Mouse (Mus musculus) frontal cortex, postnatal 25 days (tissue): Measurements from ENCODE around the gene Ptpra.
A peak's percentile ranks its signal among the peaks of the same experiment; 100 is the strongest.

Source experiments
- DNase-seq, 2 experiments: peaks; one replicate each; pipeline ENCODE4 v3.0.0; 2022; ENCODE audit warnings: low spot score in 2 of 2

Ptpra gene

DNA sequence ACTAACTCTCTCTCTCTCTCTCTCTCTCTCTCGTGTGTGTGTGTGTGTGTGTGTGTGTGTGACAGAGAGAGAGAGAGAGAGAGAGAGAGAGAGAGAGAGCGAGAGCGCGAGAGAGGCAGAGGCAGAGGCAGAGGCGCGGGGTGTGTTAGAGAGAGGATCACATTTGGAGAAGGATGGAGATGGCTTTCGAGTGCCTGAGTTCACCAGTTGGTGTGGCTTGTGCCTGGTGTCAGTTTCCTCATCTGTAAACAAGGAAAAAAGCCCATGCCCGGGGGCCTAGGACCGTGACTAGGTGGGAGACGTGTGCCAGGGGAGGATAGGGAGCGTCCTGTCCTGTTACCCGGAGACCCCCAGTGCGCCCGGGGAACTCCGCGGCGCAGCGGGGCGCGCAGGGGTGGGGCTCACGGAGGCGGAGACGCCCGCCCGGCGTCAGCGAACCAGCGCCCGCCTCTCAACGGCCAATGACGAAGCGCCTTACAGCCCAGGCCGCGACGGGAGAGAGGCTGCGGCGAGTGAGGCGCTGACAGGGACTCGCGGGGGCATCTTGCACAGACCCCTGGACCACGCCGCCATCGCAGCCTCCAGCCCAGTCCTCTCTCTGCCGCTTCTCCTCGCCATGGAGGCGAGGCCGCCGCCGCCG is at the start of gene Ptpra:
Gene Ptpra (plus strand): TSS at position 485 of the 640 bp plus-strand sequence.
- DNase-seq, result peak; percentile 81 to 82

DNA sequence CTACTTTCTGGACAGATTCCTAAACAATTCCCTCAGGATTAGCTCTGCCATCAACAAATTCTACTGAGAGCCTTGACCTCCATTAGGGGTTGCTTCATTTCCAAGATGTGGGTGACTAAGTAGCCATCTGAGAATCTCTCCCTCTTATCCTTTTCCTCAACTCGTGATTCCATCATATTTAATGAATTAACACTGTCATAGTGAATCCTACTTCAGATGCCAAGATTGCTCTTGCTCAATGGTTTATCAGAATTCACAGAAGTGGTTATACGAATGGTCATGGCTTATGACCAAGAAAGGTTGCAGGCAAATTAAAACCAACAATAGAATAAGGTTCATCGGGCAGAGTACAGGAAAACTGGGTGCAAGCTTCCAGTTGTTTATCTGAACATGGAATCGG is 48.2 kb upstream of the Ptpra start:
- DNase-seq, result no peak

DNA sequence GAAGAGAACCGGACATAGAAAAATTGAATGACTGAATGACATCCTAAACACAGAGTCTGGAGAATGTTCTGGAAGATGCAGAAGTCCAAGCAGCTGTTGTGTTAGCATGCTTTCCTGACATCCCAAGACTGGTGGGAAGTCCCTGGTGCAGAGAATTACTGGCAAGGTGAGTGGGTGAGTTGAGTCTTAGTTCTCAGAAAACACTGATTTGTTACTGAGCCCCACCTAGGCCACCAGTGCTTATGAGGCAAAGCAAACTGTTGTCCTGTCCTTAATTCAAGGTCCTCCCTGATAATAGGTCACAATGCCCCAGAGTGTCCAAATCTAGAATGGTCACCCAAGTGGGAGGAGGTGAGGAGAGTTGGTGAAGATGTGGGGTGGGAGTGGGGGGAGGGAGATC is 45.1 kb upstream of the Ptpra start, which contains the start of the genes Gm28372 and 1700020A23Rik:
Gene Gm28372 (plus strand): TSS at position 301 of the 400 bp plus-strand sequence.
Gene 1700020A23Rik (plus strand): TSS at position 321 of the 400 bp plus-strand sequence.
- DNase-seq, result no peak

DNA sequence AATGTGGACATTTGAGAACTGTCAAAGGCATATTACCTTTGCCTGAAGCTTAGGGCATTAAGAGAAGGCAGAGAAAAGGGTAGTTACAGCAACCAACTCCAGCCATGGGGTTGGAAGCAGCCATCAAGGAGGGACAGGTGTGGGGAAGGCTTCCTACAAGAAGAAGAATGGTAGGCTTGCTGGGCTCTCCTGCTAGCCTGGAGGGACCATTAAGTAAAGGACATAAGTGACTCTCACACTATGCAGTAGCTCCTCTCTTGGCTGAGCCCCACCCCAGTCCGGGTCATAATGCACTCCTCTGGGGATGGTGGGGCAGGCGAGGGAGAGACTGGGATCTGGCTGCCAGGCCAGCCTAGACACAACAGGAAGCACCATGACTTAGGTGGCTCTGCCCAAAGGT is 43.9 kb upstream of the Ptpra start, which contains the start of gene Tmem239:
Gene Tmem239 (plus strand): TSS at position 301 of the 400 bp plus-strand sequence.
- DNase-seq, result no peak

DNA sequence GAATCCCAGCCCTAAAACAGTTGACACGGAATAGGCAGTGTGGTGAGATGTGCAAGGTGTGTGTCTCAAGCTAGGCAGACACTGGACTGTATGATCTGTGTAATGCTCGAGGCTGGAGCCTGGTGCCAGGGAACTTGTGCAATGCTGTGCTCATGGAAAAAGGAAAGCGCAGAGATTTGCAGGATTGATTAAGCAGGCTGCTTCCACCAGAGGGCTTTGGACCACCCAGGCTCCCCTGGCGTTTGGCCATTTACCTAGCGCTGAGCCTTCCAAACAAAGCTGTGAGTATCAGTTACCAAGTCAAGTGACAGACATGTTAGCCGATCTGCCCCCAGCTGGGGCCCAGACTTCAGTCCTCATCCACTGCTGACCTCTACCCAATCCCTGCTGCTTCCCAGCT is 41.9 kb upstream of the Ptpra start:
- no peak for DNase-seq

DNA sequence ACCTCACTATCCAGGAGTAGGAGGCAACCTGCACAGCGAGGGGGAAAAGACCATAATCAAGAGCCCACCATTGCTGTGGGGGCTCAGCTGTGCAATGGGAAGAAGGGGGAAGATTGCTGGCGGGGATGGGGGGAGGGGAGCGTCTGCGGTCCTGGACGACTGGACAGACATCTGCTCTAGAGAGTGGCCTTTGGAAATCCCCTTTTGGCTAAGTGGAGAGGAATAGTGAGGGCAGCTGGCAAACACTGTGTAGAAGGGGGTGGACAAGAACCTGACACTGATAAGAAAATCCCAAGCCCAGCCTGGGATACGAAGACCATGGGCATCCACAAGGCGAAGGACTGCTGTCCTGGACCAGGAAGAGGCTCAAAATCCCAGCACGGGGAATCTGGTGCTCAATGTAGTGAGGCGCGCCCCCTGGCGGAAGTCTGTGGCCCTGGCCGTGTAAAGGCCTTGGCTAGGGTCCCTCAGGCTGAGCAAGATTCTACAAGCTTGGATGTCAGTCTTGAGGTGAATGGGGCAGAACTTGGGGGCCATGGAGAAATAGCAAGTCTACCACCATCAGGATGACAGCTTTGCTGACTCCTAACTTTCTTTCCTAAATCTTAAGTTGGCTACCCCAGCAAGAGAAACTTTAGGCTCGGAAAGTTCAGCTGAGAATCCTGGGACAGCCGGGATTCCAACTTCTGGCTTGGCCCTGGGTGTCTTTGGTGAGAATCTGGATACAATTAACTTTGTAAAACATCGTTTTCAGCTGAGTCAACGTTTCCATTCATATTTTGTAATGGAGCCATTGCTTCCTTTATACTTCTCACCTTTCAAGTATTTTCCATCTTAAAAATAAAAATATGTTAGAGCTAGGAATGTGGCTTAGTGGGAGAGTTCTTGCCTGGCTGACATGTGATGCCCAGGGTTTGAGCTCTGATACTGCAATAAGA is 38.3 kb upstream of the Ptpra start:
- peak; percentile 75 to 80 for DNase-seq

DNA sequence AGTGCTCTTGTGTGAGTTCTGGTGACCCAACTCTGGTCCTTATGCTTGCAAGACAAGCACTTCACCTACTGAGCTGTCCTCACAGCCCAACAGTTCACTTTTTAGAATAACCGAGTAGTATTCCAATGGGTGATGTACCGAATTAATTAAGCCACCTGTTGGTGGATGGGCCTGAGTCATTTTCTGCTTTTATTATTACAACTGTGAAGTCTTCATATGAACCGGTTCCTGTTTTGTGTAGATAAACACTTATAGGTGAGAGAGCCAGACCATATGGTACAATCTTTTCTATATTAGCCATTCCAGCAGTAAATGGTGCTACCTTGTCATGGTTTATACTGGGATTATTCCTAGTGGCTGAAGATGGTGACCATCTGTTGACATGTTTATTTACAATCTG is 37.3 kb upstream of the Ptpra start:
- no peak for DNase-seq

DNA sequence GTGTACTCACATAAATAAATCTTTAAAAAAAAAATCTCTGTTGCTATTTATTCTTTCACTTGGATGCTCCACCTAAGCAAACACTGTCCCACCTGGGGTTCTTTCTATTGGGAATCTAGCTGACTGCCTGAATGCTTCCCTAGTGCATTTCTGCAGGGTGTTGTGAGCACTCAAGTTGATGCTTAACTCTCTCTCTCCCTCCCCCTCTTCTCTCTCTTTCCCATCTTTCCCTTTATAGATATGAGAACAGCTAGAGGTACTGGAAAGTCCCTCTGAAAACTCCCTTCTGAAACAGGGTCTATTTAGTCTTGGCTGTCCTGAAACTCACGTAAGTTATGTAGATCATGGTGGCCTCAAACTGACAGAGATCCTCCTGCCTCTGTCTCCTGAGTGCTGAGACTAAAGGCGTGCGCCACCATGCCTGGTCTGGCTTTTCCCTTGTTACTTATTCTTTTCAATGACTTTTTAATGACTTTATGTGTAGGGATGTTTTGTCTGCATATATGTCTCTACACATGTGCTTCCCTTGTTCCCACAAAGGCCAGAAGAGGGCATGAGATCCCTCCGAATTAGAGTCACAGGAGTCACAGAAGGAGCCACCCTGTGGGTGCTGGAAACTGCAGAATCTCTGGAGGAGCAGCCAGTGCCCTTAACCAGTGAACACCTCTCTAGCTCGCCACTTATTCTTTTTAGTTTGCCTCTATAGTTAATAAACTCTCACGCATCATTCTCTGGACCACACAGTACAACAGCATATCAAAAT is 35.8 kb upstream of the Ptpra start:
- DNase-seq, result no peak

DNA sequence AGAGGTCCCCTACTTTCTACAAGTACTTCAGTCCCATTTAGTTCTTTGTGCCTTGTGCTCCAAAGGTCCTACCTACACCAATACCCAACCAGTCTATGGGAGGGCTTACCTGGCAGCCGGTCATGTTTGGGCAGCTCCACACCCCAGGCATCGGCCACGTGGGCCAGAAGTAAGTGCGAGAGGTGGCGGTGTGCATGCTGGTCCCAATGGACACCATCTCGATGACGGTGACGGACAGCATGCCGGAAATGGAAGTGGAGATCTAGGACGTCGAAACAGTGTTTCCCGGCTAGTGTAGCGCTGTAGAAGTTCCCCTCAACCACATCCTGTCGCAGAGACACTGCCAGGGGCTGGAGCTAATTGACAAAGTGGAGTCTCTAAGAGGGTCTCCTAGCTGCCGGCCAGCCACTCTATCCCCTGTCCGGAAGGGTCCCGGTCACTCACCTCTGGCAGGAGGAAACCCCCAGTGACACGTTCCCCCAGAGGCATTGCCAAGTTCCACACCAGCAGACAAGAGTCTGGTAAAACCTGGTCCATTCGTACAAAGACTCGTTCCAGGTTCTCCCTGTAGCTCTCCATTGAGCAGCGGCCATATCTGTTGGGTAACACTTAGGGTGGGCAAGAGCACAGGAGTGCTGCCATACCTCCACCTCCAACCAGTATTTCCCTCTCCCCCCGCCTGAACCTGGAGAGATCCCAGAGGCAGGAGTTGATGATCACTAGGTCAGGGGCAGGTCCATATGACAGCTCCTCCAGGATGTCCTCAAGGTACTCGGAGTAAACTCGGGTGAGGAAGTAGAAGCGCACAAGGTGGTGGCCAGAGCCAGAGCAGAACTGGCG is 28.1 kb upstream of the Ptpra start:
- DNase-seq, result no peak

DNA sequence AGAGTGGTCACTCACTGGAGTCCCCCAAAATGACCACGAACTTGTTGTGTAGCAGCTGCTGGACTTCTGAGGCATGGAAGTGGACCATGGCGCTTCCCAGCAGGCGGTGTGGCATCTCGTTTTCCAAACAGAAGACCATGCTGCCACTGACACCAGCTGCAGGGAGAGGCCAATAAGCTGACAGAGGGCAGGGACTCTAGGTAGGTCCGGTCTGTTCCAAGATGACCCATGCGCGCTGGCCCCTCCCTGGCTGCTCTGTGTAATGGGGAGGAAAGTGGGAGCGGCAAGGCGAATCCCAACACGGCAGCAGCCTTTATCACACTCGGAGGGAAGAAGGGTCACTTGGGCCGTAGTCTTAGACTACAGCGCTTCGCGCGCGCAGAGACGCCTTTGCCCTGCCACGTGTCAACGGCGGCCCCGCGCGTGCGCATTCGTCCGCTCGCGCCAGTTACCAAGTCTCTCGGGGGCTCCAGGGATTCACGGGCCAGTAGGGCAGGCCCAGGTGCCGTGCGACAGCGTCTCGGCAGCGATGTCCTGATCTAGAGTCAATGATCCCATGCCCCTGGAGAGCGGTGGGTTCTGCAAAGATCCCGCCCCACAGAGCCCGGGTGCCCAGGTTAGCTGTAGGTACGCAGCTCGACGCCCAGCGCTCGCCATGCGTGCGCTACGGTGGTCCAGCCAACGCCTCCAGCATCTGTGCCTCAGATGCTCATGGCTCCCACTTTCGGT is 26.5 kb upstream of the Ptpra start:
- DNase-seq, result peak; percentile 71 to 73

DNA sequence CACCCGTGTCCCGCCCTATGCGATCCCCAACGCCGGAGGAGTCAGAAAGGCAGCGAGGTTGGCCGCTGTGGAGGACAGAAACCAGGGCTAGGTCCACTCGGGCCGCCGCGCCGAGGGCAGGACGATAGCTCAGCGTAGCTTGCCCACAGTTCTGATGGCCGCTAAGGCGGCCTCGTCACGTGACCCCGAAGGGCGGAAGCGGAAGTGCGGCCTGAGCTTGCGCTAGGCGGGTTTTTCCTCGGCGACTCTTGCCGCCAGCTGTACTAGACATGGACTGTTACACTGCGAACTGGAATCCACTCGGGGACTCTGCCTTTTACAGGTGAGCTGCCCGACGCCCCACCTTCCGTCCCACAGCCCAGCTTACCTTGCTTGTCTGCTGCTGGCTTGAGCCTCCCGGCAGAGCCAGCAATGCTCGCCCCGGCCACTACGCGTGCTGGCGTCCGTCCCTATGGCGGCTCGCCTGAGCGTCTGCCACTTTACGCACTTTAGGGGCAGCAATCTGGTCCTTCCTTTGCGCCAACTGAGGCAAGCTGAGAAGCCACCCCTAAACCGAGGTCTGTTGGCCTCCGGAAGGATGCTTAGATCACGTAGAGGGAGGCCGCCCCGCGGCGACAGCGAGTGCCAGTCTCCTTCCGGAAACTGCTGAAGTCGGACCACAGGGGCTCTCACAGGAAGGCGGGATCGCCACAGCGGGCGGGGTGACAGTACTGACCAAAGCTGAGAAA is 25.8 kb upstream of the Ptpra start, which contains the start of the genes Vps16 and Pced1a:
Gene Vps16 (plus strand): TSS at position 214 of the 728 bp plus-strand sequence.
Gene Pced1a (minus strand): TSS at position 576 of the 728 bp plus-strand sequence.
- DNase-seq, result peak; percentile 84 to 85

DNA sequence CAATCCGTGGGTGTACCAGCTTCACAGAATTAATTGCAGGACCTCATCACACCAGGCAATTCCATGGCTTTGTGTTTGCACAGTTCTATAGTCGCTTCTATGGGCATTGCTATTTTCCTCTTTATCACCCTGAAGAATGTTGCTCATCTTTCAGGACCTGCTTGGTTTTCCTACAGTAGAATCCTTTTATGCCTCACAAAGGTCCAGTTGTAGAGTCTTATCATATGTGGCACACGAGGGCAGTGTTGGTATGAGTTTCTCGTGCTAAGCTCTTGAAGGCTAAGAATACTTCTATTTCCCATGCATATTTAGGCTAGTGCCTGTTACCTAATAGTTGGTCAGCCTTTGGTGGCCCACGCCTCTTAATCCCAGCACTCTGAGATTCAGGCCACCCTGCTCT is 25.0 kb upstream of the Ptpra start:
- DNase-seq, result no peak

DNA sequence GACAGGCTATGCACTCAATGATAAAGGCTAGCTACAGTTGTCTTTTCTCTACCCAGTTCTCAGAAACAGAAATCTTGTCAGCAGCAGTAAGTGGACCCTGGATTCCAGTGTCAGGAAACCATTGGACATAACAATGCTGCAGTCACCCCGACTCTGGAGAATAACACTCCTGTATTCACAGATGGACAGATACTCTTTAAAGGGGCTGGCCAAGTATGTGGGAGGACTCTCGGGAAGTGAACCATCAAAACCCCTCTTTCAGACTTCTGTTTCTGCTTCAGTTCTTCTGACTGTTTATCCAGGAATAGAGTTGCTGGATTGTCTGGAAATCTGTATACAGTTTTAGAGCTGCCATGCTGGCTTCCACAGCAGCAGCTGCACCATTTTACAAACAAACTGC is 20.2 kb upstream of the Ptpra start:
- no peak for DNase-seq

DNA sequence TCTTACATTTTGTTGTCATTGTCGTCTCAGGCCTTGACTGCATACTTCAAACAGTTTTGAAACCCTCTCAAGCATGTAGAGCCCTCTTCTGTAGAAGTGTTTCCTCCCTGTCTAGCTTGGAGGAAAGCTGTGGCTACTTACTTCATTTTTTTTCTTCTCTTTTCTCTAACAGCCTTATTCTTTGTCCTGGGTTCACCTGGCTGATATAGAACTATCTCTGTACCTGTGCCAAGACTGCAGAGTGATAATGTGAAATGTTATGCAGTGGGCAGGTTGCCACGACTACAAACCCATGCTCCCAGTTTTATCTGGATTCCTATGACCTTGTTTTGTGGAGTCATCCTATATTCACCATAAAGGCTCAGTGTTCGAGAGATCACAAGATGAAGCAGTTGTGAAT is 19.6 kb upstream of the Ptpra start:
- DNase-seq, result no peak

DNA sequence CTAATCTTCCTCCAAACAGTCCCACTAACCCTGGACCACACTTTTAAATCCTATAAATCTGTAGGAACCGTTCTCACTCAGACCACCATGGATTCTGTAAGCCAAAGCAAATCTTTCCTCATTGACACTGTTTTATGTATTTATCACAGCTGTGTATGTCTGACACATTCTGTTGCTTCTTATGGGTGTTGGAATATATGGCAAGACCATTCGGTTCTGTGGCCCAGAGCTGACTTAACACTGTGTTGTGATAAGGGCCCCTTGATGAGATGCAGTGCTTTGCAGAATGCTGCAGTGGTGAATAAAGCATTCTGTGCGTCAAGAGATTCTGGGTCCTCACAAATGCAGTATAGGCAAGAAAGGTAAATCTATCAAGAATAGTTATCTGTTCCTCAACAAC is 17.9 kb upstream of the Ptpra start:
- no peak for DNase-seq

DNA sequence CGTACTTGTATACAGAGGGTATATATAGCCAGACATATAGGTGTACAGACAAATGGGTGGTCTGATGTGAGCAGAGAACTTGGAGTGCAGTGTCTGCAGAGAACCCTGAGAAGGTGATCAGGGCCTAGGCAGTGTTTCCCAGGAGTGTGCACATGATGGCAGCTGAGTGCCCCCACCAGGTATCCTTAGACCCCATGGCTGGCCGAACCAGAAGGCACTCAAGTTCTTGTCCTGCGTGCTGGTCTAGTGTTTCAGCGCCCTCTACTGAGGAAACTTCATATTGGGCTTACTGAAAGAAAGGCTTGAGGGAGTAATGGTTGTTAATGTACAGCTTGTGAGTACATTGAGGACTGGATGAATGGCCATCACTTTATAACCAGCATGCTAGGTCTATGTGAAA is 16.9 kb upstream of the Ptpra start:
- DNase-seq, result no peak

DNA sequence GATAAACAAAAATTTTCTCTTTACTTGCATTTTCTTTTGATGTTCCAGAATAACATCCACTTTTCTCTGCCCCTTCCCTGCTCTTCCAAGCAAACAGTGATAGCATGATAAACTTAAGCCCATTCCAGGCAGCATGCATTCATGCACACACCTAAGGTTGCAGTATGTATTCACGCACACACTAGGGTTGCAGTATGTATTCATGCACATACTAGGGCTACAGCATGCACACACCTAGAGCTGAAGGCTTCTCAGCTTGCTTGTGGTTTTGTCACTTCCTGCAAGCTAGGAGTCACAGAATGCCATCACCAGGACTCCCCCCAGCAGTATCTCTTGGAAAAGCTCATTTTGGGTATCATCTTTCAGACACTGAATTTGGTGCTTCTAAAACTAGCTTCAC is 13.3 kb upstream of the Ptpra start:
- DNase-seq, result no peak

DNA sequence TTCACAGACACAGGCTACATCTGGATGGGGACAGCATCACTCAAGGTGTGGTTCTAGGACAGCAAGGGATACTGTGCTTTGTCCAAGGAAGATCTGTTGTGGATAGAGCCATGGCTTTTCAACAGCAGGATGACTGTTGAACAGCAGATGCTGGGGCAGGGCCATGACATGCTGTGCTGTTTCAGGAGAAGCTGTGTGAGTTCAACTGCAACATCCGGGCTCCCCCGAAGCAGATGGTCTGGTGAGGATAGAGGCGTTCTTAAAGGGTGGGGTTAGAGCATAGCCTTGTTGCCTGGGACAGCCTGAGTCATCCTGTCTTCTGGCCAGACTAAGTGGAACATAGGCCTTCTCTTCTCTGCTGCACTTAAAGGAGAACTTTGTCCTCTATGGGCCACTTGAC is 11.2 kb upstream of the Ptpra start:
- no peak for DNase-seq

DNA sequence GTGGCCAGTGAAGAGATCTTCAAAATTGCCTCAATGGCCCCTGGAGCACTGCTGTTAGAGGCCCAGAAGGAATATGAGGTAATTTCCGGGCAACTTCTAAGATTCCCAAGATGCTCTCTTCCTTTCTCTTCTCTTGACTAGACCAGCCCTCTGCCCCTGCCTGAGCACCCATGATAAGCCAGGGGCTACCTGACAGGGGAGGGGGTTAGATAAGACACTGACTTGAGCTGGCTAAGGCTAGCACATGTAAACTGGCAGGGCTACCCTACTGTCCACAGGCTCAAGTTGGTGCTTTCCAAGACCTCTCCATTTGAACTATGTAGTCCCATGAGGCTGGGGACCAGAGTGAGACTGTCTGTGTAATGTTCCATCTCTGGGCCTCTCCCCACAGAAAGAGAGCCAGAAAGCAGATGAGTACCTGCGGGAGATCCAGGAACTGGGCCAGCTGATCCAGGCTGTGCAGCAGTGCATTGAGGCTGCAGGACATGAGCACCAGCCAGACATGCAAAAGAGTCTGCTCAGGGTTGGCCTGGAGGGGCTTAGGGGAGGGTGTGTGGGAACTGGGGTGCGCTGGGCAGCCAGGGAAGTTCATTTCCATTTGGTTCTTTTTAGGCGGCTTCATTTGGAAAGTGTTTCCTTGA is 10.1 kb upstream of the Ptpra start:
- DNase-seq, result no peak
